Mouse (Mus musculus): ENCODE data around the gene Bdh2. TPM values are rescaled to one million over a fixed set of nuclear protein-coding genes. Genes with fewer than 3 reads are reported as not detected.

Bdh2 gene
- total RNA-seq, 4 experiments from 2014 or later = 4.5 to 6.0 (median 5.1) TPM

Other genes with a start within 250 kb of the Bdh2 start
- 1 to 10 TPM; 1.2 to 2.4 (median 1.2) TPM for gene Cenpe, start 68.7 kb upstream of the Bdh2 start, total RNA-seq (2022)
- gene Slc9b2, start 26.5 kb downstream of the Bdh2 start, total RNA-seq (2022) = 1 to 10 TPM; 3.0 to 4.7 (median 3.6) TPM
- under 1 TPM in 3 of 4 experiments, not detected in 1; 0.35 to 0.74 (median 0.62) TPM for gene Slc9b1, start 66.8 kb downstream of the Bdh2 start, total RNA-seq (2022)
- gene Cisd2, start 142.7 kb downstream of the Bdh2 start, total RNA-seq (2022) = 10 to 100 TPM; 34.6 to 37.2 (median 35.7) TPM
- gene Ube2d3, start 156.9 kb downstream of the Bdh2 start, total RNA-seq (2022) = 100 to 1,000 TPM; 215 to 235 (median 222) TPM
- 10 to 100 TPM in 3 of 4 experiments, 1 to 10 TPM in 1; 9.9 to 17.0 (median 11.9) TPM for gene Manba, start 204.4 kb downstream of the Bdh2 start, total RNA-seq (2022)